ENCODE assay signal across 22 mouse cellular contexts in the genomic region with DNA sequence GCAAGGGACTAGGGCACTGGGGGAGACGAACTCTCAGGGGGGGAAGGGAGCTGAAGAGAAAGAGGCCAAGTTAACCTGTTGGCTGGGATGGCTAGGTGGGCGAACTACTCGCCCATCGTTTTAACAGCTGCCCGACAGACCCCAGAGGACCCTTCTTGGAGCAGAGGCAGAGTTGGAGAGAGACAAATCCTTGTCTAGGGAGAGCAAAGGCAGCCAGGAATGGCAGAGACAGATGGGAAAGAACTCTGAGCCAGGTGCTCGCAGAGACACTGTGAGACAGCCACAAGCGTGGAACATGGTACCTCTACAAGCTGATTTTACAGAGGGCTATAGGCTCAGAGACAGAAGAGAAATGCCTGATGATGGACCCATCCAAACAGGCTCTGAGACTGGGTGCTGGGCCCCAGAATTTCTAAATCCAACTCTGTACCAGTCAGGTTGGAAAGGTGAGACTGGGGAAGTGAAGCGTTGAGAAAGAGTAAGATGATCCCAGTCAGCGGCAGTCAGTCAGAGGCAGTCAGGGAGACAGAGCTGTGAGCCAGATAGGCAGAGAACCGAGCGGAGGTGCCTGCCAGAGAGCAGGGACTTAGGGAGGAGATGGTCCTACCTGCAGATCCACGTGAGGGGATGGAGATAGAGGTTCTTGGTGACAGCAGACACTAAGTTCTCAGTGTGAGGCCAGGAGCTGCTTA. TPM values are rescaled to one million over a fixed set of nuclear protein-coding genes. Genes with fewer than 3 reads are reported as not detected.
DNase-seq lines count a peak whose midpoint lies in the region; ATAC-seq and TF ChIP-seq lines count a peak whose summit lies in the region.
"Had no signal": no experiment of that assay in that cellular context is flagged by ENCODE, and none has a peak within 500 bp of the region (broad histone marks: within the 10 kb centered on the region; RNA-seq: fewer than 3 reads in every experiment).

A gene (minus strand): TSS at position 667 of the 692 bp plus-strand sequence.

- no peak for ATAC-seq in hindbrain, postnatal 0 days
- no peak for ATAC-seq in hindbrain, embryonic 12.5 days (ENCODE audit: low FRiP score)
- ATAC-seq: intestine, embryonic 16.5 days; midbrain, embryonic 16.5 days had no signal

- no peaks in the 10 kb centered on the region for H3K79me2 ChIP-seq in heart, adult 2 months (replicated peaks; ENCODE audit: control insufficient read depth, insufficient read depth, low read length)

- intact Hi-C loops in heart, adult 2 months (cut with DNase I), result loop anchor here (2.0 kb wide), 1 partner anchor 34 kb away; no protein-coding TSS in a partner anchor

- H3K4me1 ChIP-seq in hindbrain, postnatal 0 days (ENCODE audit: insufficient read depth, low read length), result peaks cover 16% of the 10 kb centered on the region; the same call in 1 of the 2 replicates
- H3K4me1 ChIP-seq in hindbrain, embryonic 12.5 days, result peaks cover 30% of the 10 kb centered on the region
- H3K4me1 ChIP-seq in E14TG2a.4 (replicated peaks; ENCODE audit: low read depth, low read length), result peaks cover 43% of the 10 kb centered on the region
- H3K4me1 ChIP-seq in heart, adult 2 months (ENCODE audit: control insufficient read depth, insufficient read depth, low read length), result no peaks in the 10 kb centered on the region
- H3K4me1 ChIP-seq: liver, embryonic 13.5 days had no signal

- peaks cover 4% of the 10 kb centered on the region; the same call in 1 of the 2 replicates for H3K36me3 ChIP-seq in hindbrain, postnatal 0 days (ENCODE audit: insufficient read depth, low read length)
- H3K36me3 ChIP-seq in hindbrain, embryonic 12.5 days, result peaks cover 3% of the 10 kb centered on the region; the same call in 1 of the 2 replicates
- peaks cover 4% of the 10 kb centered on the region for H3K36me3 ChIP-seq in E14TG2a.4 (ENCODE audit: insufficient read depth, low read length)
- H3K36me3 ChIP-seq in heart, adult 2 months (ENCODE audit: control insufficient read depth, insufficient read depth, low read length), result no peaks in the 10 kb centered on the region
- H3K36me3 ChIP-seq: liver, embryonic 13.5 days had no signal

- no peak within 1 kb of the TSS for H3K27ac ChIP-seq in hindbrain, postnatal 0 days
- H3K27ac ChIP-seq in hindbrain, embryonic 12.5 days, result no peak within 1 kb of the TSS
- H3K27ac ChIP-seq in heart, adult 2 months, result no peak within 1 kb of the TSS
- H3K27ac ChIP-seq: hindbrain, embryonic 14.5 days; kidney, embryonic 15.5 days; liver, embryonic 13.5 days had no signal

- H3K9ac ChIP-seq in hindbrain, postnatal 0 days (replicated peaks; ENCODE audit: low read length), result no peak within 1 kb of the TSS
- H3K9ac ChIP-seq in hindbrain, embryonic 12.5 days, result no peak within 1 kb of the TSS
- no peak within 1 kb of the TSS for H3K9ac ChIP-seq in heart, adult 2 months (ENCODE audit: low read depth, low read length)
- H3K9ac ChIP-seq: hindbrain, embryonic 14.5 days; kidney, embryonic 15.5 days; liver, embryonic 13.5 days had no signal

- WGBS in hindbrain, postnatal 0 days, result 50% methylated on average over 12 of the region's 12 CpGs
- WGBS in hindbrain, embryonic 12.5 days, result 46% methylated on average over 12 of the region's 12 CpGs
- WGBS in heart, adult 2 months, result 58% methylated on average over 12 of the region's 12 CpGs

- no peaks in the 10 kb centered on the region for H3K9me3 ChIP-seq in hindbrain, postnatal 0 days (ENCODE audit: low read length)
- no peaks in the 10 kb centered on the region for H3K9me3 ChIP-seq in hindbrain, embryonic 12.5 days (replicated peaks)
- H3K9me3 ChIP-seq in E14TG2a.4 (ENCODE audit: low read length), result no peaks in the 10 kb centered on the region
- H3K9me3 ChIP-seq: kidney, embryonic 15.5 days; liver, embryonic 13.5 days had no signal

- peak; percentile 39 for DNase-seq in cerebellum, adult 11 months
- DNase-seq in cerebellum, adult 8-10 months, result no peak
- DNase-seq in hindbrain, postnatal 0 days (ENCODE audit: low spot score), result peak; percentile 22
- DNase-seq in cerebellum, postnatal 14 days, result peak; percentile 75 to 76
- no peak for DNase-seq in layer of hippocampus, adult 9-10 months (ENCODE audit: low spot score)
- DNase-seq in heart, adult 2 months, result no peak
- DNase-seq: gastrocnemius, postnatal 10 days; liver, embryonic 13.5 days; spleen, adult 18-20 months had no signal

- no peak for TF ChIP-seq CTCF in hindbrain, postnatal 0 days (IDR thresholded peaks at IDR 0.05; ENCODE audit: low read depth)
- no peak for TF ChIP-seq CTCF in E14TG2a.4 (conservative IDR thresholded peaks at IDR 0.05; ENCODE audit: low read length)
- no peak for TF ChIP-seq CTCF in heart, adult 2 months (IDR thresholded peaks at IDR 0.05)

- no peak for TF ChIP-seq POLR2A in heart, adult 2 months (IDR thresholded peaks at IDR 0.05; ENCODE audit: insufficient read depth, low read depth, low read length)

- H3K4me3 ChIP-seq in hindbrain, postnatal 0 days (ENCODE audit: low read length), result no peak within 1 kb of the TSS
- no peak within 1 kb of the TSS for H3K4me3 ChIP-seq in hindbrain, embryonic 12.5 days
- H3K4me3 ChIP-seq in E14TG2a.4 (replicated peaks; ENCODE audit: low read length), result peak within 1 kb of the TSS; percentile 82
- no peak within 1 kb of the TSS for H3K4me3 ChIP-seq in heart, adult 2 months
- H3K4me3 ChIP-seq: liver, embryonic 13.5 days had no signal

- H3K4me2 ChIP-seq in hindbrain, postnatal 0 days (ENCODE audit: low read depth, low read length), result no peak within 1 kb of the TSS
- H3K4me2 ChIP-seq in hindbrain, embryonic 12.5 days (replicated peaks), result no peak within 1 kb of the TSS
- H3K4me2 ChIP-seq: hindbrain, embryonic 14.5 days; liver, embryonic 13.5 days had no signal

- 0 out of 2 replicates have a peak, but pooled peaks cover 3% of the 10 kb centered on the region for H3K27me3 ChIP-seq in hindbrain, postnatal 0 days (ENCODE audit: insufficient read depth, low read length)
- peaks cover 43% of the 10 kb centered on the region for H3K27me3 ChIP-seq in hindbrain, embryonic 12.5 days
- H3K27me3 ChIP-seq in E14TG2a.4 (ENCODE audit: insufficient read depth, low read length), result peaks cover 55% of the 10 kb centered on the region
- H3K27me3 ChIP-seq in heart, adult 2 months (ENCODE audit: control insufficient read depth, insufficient read depth, low read length), result peaks cover 11% of the 10 kb centered on the region

- no peak for TF ChIP-seq EP300 in heart, adult 2 months (IDR thresholded peaks at IDR 0.05; ENCODE audit: insufficient read depth, low read depth, low read length)

RNA-seq across cellular contexts. Expression of the gene that starts here (rescaled TPM):
- not detected in 2 replicates for total RNA-seq in hindbrain, postnatal 0 days (2014; rRNA removed)
- 0.30 and 0.89 TPM in 2 replicates for polyA plus RNA-seq in hindbrain, postnatal 0 days (2015; fragmentation: Nextera tagmentation; extraction: Ambion mirVana)
- polyA plus RNA-seq in hindbrain, embryonic 12.5 days (2016; fragmentation: Nextera tagmentation; extraction: Ambion mirVana), result not detected in 2 replicates
- not detected for total RNA-seq in heart, adult 2 months (2021)
- polyA plus RNA-seq in heart, adult 2 months (2012; rRNA removed), result not detected in 2 replicates
- total RNA-seq: adrenal gland, adult 18-20 months; gastrocnemius, postnatal 10 days; layer of hippocampus, adult 18-20 months; left cerebral cortex, adult 18-20 months; megakaryocyte progenitor cell, adult 5-6 weeks had no signal
- polyA plus RNA-seq: heart, postnatal 0 days; hindbrain, embryonic 14.5 days; limb, embryonic 11.5 days; midbrain, embryonic 16.5 days; stomach, embryonic 14.5 days had no signal

Comparison
In these comparisons a context has a peak if more than half of its experiments do, and no peak if none do; other contexts are left out.
1. DNase-seq: peak in cerebellum, adult 11 months (single experiment) and cerebellum, postnatal 14 days (2 of 2); none in cerebellum, adult 8-10 months (single experiment), layer of hippocampus, adult 9-10 months (single experiment) and heart, adult 2 months (0 of 2).
2. Peak in DNase-seq in hindbrain, postnatal 0 days; RNA of the gene not detected or under 1 TPM.